Mouse (Mus musculus) forebrain, postnatal 0 days (tissue): ENCODE measurements around the gene 4833439L19Rik. TPM values are rescaled to one million over a fixed set of nuclear protein-coding genes. Genes with fewer than 3 reads are reported as not detected.

Source experiments
- ATAC-seq: fragments of 200-750 bp; cut with Nextera tagmentation; 2 replicates; pipeline ENCODE4 v1.8.0; 2017; ENCODE audit warnings: mild to moderate bottlenecking, moderate library complexity
- DNase-seq: peaks from one replicate; pipeline ENCODE4 v3.0.0-alpha.2; 2015
- H3K27ac ChIP-seq: fragments of 300-500 bp; sonication (generic); 2 replicates; pipeline ENCODE4 v1.5.1; 2014; ENCODE audit warnings: low read depth, mild to moderate bottlenecking, antibody characterized with exemption, low read length, moderate library complexity, mixed read lengths
- H3K27me3 ChIP-seq: fragments of 300-500 bp; sonication (generic); 2 replicates; pipeline ENCODE4 v1.6.1; 2014; ENCODE audit warnings: mild to moderate bottlenecking, low read length, mixed read lengths; ENCODE audit not compliant: insufficient read depth
- H3K36me3 ChIP-seq: fragments of 300-500 bp; sonication (generic); 2 replicates; pipeline ENCODE4 v1.6.1; 2014; ENCODE audit warnings: mild to moderate bottlenecking, moderate library complexity; ENCODE audit not compliant: insufficient read depth
- H3K4me1 ChIP-seq: fragments of 300-500 bp; sonication (generic); 2 replicates; pipeline ENCODE4 v1.6.1; 2014; ENCODE audit warnings: antibody characterized with exemption; ENCODE audit not compliant: insufficient read depth
- H3K4me2 ChIP-seq: fragments of 300-500 bp; sonication (generic); 2 replicates; pipeline ENCODE4 v1.6.1; 2014; ENCODE audit warnings: low read depth, mild to moderate bottlenecking, moderate library complexity
- H3K4me3 ChIP-seq: fragments of 300-500 bp; sonication (generic); 2 replicates; pipeline ENCODE4 v1.5.1; 2014; ENCODE audit warnings: low read depth, low read length, mixed read lengths
- H3K9ac ChIP-seq: fragments of 300-500 bp; sonication (generic); 2 replicates; pipeline ENCODE4 v1.6.1; 2014; ENCODE audit warnings: mild to moderate bottlenecking
- H3K9me3 ChIP-seq: fragments of 300-500 bp; sonication (generic); 2 replicates; pipeline ENCODE4 v1.6.1; 2016; ENCODE audit warnings: low read length
- CTCF ChIP-seq: sonication (generic); IDR thresholded peaks from 2 replicates; pipeline ENCODE4 v1.5.1; 2016; ENCODE audit warnings: antibody characterized with exemption, control low read depth, low read depth
- WGBS: fragments of 180-500 bp; shearing (Covaris S2); extraction: QIAGEN DNeasy Blood & Tissue Kit; methylation state at CpG from one replicate; pipeline ENCODE4 v1.1.7; 2014; 5-methylcytosine and 5-hydroxymethylcytosine counted together
- polyA plus RNA-seq: library from polyadenylated mRNA; unstranded; fragments of >200 nt; fragmentation: Nextera tagmentation; extraction: Ambion mirVana; gene quantifications from 2 replicates; pipeline ENCODE4 v1.2.1, GENCODE M21; 2015
- total RNA-seq: library from RNA; depleted of rRNA; stranded (reverse); fragments of >200 nt; gene quantifications from 2 replicates; pipeline ENCODE4 v1.2.3, GENCODE M21; 2014

Gene 4833439L19Rik
- total and polyA plus RNA-seq, 2 experiments from 2014 or later: 184 to 263 TPM

- TF ChIP-seq CTCF: no peak
- Histone ChIP-seq H3K4me1 (no peaks in the 10 kb centered on the region), H3K9ac (no peak overlapping the region), H3K9me3 (no peaks in the 10 kb centered on the region), H3K27me3 (no peaks in the 10 kb centered on the region), H3K4me3 (no peak overlapping the region), H3K4me2 (no peak overlapping the region), H3K27ac (no peak overlapping the region), H3K36me3 (peaks cover 74% of the 10 kb centered on the region)
- WGBS: 91% methylated on average over 5 of the region's 5 CpGs
- ATAC-seq: no peak
- no peak for DNase-seq
Observed at GRCm38 (mm10) chr13:54582860-54583259, 17.6 kb upstream of the 4833439L19Rik start.

DNA sequence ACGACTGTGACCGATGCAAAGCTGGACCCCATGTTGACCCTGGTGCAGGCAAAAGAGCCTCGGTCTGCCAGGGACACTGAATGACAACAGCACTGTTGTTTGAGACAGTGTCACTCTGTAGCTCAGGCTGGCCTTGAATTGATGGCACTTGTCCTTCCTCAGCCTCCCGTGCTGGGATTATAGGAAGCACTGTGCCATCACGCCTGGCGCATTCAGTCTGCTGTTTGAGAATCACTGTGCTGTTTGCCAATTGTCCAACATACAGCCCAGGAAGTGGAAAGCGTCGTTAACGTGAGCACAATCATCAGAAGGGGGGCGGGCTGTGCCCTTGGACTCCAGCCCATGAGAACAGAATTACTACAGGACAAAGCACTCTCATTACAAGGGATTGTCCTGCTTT lies 16.9 kb upstream of the 4833439L19Rik start:
- Histone ChIP-seq H3K36me3 (peaks cover 71% of the 10 kb centered on the region), H3K27ac (no peak overlapping the region)

GRCm38 (mm10) chr13:54581385-54581784 lies 16.1 kb upstream of the 4833439L19Rik start:
- no peaks in the 10 kb centered on the region for H3K9me3 ChIP-seq
- ATAC-seq (no peak), DNase-seq (no peak)
- no peak for TF ChIP-seq CTCF
- no peak overlapping the region for H3K9ac ChIP-seq
- no peak overlapping the region for H3K27ac ChIP-seq
- H3K4me3 ChIP-seq: no peak overlapping the region
- H3K4me2 ChIP-seq: no peak overlapping the region
- peaks cover 68% of the 10 kb centered on the region for H3K36me3 ChIP-seq
- 74% methylated on average over 2 of the region's 2 CpGs for WGBS
- H3K27me3 ChIP-seq: no peaks in the 10 kb centered on the region
- H3K4me1 ChIP-seq: no peaks in the 10 kb centered on the region

More for the DNA sequence above, 16.9 kb upstream of the 4833439L19Rik start:
- no peak overlapping the region for H3K4me2 ChIP-seq
- no peak overlapping the region for H3K4me3 ChIP-seq
- DNase-seq (no peak), ATAC-seq (no peak)
- H3K9ac ChIP-seq: no peak overlapping the region
- no peaks in the 10 kb centered on the region for H3K4me1 ChIP-seq
- 36% methylated on average over 10 of the region's 10 CpGs for WGBS
- no peaks in the 10 kb centered on the region for H3K9me3 ChIP-seq
- H3K27me3 ChIP-seq: no peaks in the 10 kb centered on the region
- TF ChIP-seq CTCF: no peak

- Histone ChIP-seq H3K9me3 (no peaks in the 10 kb centered on the region), H3K36me3 (peaks cover 36% of the 10 kb centered on the region), H3K4me3 (no peak overlapping the region), H3K27ac (no peak overlapping the region), H3K9ac (no peak overlapping the region), H3K4me2 (no peak overlapping the region), H3K27me3 (no peaks in the 10 kb centered on the region), H3K4me1 (peaks cover 11% of the 10 kb centered on the region; the same call in 1 of the 2 replicates)
- no peak for ATAC-seq
- TF ChIP-seq CTCF: no peak
- 83% methylated on average over 21 of the region's 21 CpGs for WGBS
- no peak for DNase-seq
Observed at GRCm38 (mm10) chr13:54577652-54578507, 12.6 kb upstream of the 4833439L19Rik start.

DNA sequence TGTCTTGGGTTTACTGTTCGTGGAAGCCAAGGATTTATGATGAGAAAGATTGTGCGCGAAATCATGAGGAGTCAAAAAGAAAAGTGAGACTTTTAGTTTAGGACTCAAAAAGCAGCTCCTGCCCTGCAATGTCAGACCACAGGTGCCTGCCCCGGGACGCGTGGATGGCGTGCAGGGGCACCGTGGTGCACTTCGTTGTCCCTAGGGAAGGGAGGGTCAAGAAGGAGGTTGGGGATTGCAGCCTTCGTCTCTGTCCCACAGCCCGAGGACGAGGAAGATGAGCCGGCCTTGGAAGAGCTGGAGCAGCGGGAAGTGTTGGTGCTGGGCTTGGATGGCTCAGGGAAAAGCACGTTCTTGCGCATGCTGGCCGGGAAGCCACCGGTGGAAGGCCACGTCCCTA lies 10.3 kb upstream of the 4833439L19Rik start:
- Histone ChIP-seq H3K4me3 (peak overlapping the region; percentile 99), H3K27ac (peak overlapping the region; percentile 81), H3K4me1 (peaks cover 11% of the 10 kb centered on the region; the same call in 1 of the 2 replicates), H3K9me3 (no peaks in the 10 kb centered on the region), H3K36me3 (peaks cover 16% of the 10 kb centered on the region), H3K27me3 (no peaks in the 10 kb centered on the region), H3K9ac (peak overlapping the region; percentile 87), H3K4me2 (peak overlapping the region; percentile 88)
- TF ChIP-seq CTCF: no peak
- 2% methylated on average over 19 of the region's 19 CpGs for WGBS
- DNase-seq (no peak), ATAC-seq (peak; percentile 8)

DNA sequence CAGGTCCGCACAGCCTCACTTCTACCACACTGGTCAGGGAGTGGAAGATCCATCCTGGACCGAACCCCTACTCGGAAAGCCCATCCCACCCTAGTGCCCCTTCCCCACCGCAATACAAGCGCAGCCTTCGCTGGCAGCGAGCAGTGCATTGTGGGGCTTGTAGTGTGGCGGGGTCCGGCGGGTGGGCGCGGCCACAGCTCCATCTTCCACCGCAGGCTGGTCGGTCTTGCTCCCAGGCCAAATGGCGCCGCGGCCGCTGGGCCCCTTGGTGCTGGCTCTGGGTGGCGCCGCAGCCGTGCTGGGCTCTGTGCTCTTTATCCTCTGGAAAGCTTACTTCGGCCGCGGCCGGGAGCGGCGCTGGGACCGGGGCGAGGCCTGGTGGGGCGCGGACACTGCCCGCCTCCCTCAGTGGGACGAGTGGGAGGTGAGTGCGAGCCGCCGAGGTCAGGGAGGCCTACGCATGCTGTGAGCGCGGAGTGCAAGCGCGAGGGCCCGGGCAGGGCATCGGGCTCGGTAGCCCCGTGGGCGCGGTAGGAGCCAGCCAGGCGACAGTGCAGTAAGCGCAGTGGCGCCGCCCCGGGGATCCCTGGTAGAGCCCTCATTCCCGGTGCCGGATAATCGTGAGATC lies 9.7 kb upstream of the 4833439L19Rik start, which contains the start of gene Arl10:
TSS of gene Arl10 (plus strand) at position 162 of the 628 bp plus-strand sequence.
- H3K9ac ChIP-seq: peak within 1 kb of the TSS; percentile 87
- 1% methylated on average over 55 of the region's 55 CpGs for WGBS
- DNase-seq: peak; percentile 84
- H3K4me2 ChIP-seq: peak within 1 kb of the TSS; percentile 88
- no peaks in the 10 kb centered on the region for H3K9me3 ChIP-seq
- H3K27ac ChIP-seq: peak within 1 kb of the TSS; percentile 81
- no peaks in the 10 kb centered on the region for H3K27me3 ChIP-seq
- H3K36me3 ChIP-seq: peaks cover 13% of the 10 kb centered on the region
- ATAC-seq: peak; percentile 95
- peaks cover 11% of the 10 kb centered on the region; the same call in 1 of the 2 replicates for H3K4me1 ChIP-seq
- H3K4me3 ChIP-seq: peak within 1 kb of the TSS; percentile 99
- peak; percentile 54 for TF ChIP-seq CTCF

DNA sequence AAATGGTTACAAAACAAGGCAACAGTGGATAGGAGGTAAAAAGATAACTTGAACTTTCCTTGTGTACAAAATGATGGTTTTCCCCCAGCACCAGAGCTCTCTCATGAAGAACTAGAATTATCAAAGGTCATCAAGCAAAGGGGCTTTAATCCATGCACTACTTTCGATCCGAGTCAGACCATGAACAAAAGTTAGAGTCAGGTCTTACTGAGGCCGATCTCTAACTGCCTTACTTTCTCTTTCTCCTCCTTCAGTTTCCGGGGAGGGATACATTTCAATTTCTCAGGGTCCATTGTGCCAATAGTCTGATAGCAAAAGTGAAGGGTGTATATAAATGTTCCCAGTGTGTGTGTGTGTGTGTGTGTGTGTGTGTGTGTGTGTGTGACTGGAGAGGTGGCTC lies 7.4 kb upstream of the 4833439L19Rik start:
- Histone ChIP-seq H3K9ac (no peak overlapping the region), H3K36me3 (no peaks in the 10 kb centered on the region), H3K27me3 (no peaks in the 10 kb centered on the region), H3K4me1 (peaks cover 11% of the 10 kb centered on the region; the same call in 1 of the 2 replicates), H3K27ac (no peak overlapping the region), H3K9me3 (no peaks in the 10 kb centered on the region), H3K4me3 (no peak overlapping the region), H3K4me2 (no peak overlapping the region)
- DNase-seq (no peak), ATAC-seq (no peak)
- TF ChIP-seq CTCF: no peak
- WGBS: 78% methylated on average over 4 of the region's 4 CpGs
